Mouse (Mus musculus): ENCODE data around the gene Stxbp5l. TPM values are rescaled to one million over a fixed set of nuclear protein-coding genes. Genes with fewer than 3 reads are reported as not detected.
A peak's percentile ranks its signal among the peaks of the same experiment; 100 is the strongest.

Gene Stxbp5l
- polyA plus RNA-seq, 1 experiment from 2014 or later, result 0.08 TPM

GRCm38 (mm10) chr16:37389964-37390363, 5.2 kb upstream of the Stxbp5l start:
- no peaks in the 10 kb centered on the region for H3K9me3 ChIP-seq (ENCODE audit: control insufficient read depth, low read length)
- DNase-seq (ENCODE audit: low spot score) (no peak), ATAC-seq (ENCODE audit: insufficient number of reproducible peaks, low FRiP score, low TSS enrichment, low read depth) (no peak)
- no peaks in the 10 kb centered on the region for H3K36me3 ChIP-seq (ENCODE audit: control insufficient read depth, insufficient read depth, low read length)
- no peak overlapping the region for H3K4me2 ChIP-seq (ENCODE audit: low read depth, severe bottlenecking)
- H3K4me1 ChIP-seq (ENCODE audit: control insufficient read depth, insufficient read depth, low read length), result no peaks in the 10 kb centered on the region
- no peak overlapping the region for H3K9ac ChIP-seq (ENCODE audit: low read length)
- no peak overlapping the region for H3K4me3 ChIP-seq (ENCODE audit: low read depth, low read length)
- peaks cover 7% of the 10 kb centered on the region; the same call in 1 of the 2 replicates for H3K27me3 ChIP-seq (ENCODE audit: control insufficient read depth, insufficient read depth, low read length)
- no peak overlapping the region for H3K27ac ChIP-seq (replicated peaks; ENCODE audit: low read depth, low read length)

DNA sequence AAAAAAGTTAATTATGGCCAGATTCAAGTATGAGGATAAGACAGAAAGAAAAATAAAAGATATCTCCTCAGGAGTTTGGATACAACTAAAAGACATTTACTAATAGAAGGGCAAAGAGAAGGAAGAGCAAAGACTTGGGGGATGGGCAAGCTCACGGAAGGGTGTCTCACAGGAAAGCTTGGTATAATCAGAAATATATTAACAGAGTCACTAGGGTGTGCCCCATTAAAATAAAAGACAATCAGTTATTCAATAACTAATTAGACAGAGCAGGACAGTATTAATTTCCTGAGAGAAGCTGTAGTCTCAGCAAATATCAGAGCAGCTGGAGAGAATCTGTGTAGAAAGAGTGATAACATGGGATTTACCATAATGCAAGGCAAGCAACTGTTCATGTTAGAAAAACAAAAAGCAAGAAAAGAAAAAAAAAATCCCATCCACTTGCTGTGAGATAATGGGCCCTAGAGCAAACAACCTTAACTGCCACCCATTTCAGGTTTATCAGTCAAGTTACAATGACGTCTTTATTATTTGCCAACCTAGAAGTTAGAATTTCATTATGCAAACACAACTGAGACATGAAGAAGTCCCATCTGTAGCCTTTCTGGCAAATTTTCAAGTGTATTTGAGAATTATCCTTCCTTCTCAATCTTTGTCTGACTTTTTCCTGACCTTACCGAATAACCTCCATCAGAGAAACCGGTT, 4.6 kb upstream of the Stxbp5l start:
- ATAC-seq (ENCODE audit: insufficient number of reproducible peaks, low FRiP score, low TSS enrichment, low read depth), result no peak
- peaks cover 12% of the 10 kb centered on the region; the same call in 1 of the 2 replicates for H3K27me3 ChIP-seq (ENCODE audit: control insufficient read depth, insufficient read depth, low read length)
- 86% methylated on average over 4 of the region's 4 CpGs for WGBS

GRCm38 (mm10) chr16:37384369-37384768, 393 bp downstream of the Stxbp5l start:
- WGBS, result 0% methylated on average over 29 of the region's 30 CpGs
- no peak overlapping the region for H3K9ac ChIP-seq (ENCODE audit: low read length)
- H3K36me3 ChIP-seq (ENCODE audit: control insufficient read depth, insufficient read depth, low read length), result no peaks in the 10 kb centered on the region
- peak overlapping the region; percentile 41 for H3K4me3 ChIP-seq (ENCODE audit: low read depth, low read length)
- peaks cover 19% of the 10 kb centered on the region for H3K27me3 ChIP-seq (ENCODE audit: control insufficient read depth, insufficient read depth, low read length)
- H3K4me2 ChIP-seq (ENCODE audit: low read depth, severe bottlenecking), result peak overlapping the region; percentile 96
- H3K4me1 ChIP-seq (ENCODE audit: control insufficient read depth, insufficient read depth, low read length), result peaks cover 6% of the 10 kb centered on the region; the same call in 1 of the 2 replicates
- H3K9me3 ChIP-seq (ENCODE audit: control insufficient read depth, low read length), result no peaks in the 10 kb centered on the region
- peak; percentile 75 for ATAC-seq (ENCODE audit: insufficient number of reproducible peaks, low FRiP score, low TSS enrichment, low read depth)
- no peak for DNase-seq (ENCODE audit: low spot score)
- H3K27ac ChIP-seq (replicated peaks; ENCODE audit: low read depth, low read length), result no peak overlapping the region

More for the DNA sequence above, 4.6 kb upstream of the Stxbp5l start:
- peaks cover under 1% of the 10 kb centered on the region; the same call in 1 of the 2 replicates for H3K4me1 ChIP-seq (ENCODE audit: control insufficient read depth, insufficient read depth, low read length)
- no peak overlapping the region for H3K4me2 ChIP-seq (ENCODE audit: low read depth, severe bottlenecking)
- H3K9me3 ChIP-seq (ENCODE audit: control insufficient read depth, low read length), result no peaks in the 10 kb centered on the region
- no peaks in the 10 kb centered on the region for H3K36me3 ChIP-seq (ENCODE audit: control insufficient read depth, insufficient read depth, low read length)
- no peak overlapping the region for H3K4me3 ChIP-seq (ENCODE audit: low read depth, low read length)
- no peak overlapping the region for H3K27ac ChIP-seq (replicated peaks; ENCODE audit: low read depth, low read length)
- no peak overlapping the region for H3K9ac ChIP-seq (ENCODE audit: low read length)
- DNase-seq (ENCODE audit: low spot score), result no peak

- Histone ChIP-seq H3K36me3 (ENCODE audit: control insufficient read depth, insufficient read depth, low read length) (no peaks in the 10 kb centered on the region), H3K4me1 (ENCODE audit: control insufficient read depth, insufficient read depth, low read length) (peaks cover 6% of the 10 kb centered on the region; the same call in 1 of the 2 replicates), H3K27me3 (ENCODE audit: control insufficient read depth, insufficient read depth, low read length) (peaks cover 19% of the 10 kb centered on the region), H3K4me3 (ENCODE audit: low read depth, low read length) (no peak overlapping the region), H3K27ac (replicated peaks; ENCODE audit: low read depth, low read length) (no peak overlapping the region), H3K4me2 (ENCODE audit: low read depth, severe bottlenecking) (no peak overlapping the region), H3K9ac (ENCODE audit: low read length) (no peak overlapping the region), H3K9me3 (ENCODE audit: control insufficient read depth, low read length) (no peaks in the 10 kb centered on the region)
- no peak for ATAC-seq (ENCODE audit: insufficient number of reproducible peaks, low FRiP score, low TSS enrichment, low read depth)
- WGBS, result 53% methylated on average over 4 of the region's 4 CpGs
- DNase-seq (ENCODE audit: low spot score), result no peak
Measured at GRCm38 (mm10) chr16:37383426-37383825, 1.3 kb downstream of the Stxbp5l start.

DNA sequence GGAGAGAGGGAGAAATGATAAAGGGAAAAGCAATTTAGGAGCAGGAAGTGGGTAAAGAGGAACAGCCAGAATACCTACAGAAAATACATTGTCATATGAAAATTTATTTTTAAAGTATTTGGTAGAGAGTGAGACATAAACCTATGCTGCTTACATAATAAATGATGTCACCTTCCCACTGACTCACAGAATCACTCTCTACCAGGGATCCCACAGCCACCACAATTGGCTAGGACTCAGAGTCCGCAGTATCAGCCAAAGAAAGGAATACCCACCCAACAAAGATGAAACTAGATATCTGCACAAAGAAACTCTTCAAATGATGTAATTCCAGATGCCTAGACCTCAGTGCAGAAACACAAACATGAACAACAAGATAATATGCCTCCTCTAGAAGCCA, 12.0 kb downstream of the Stxbp5l start:
- Histone ChIP-seq H3K27ac (replicated peaks; ENCODE audit: low read depth, low read length) (no peak overlapping the region), H3K4me2 (ENCODE audit: low read depth, severe bottlenecking) (no peak overlapping the region), H3K4me1 (ENCODE audit: control insufficient read depth, insufficient read depth, low read length) (no peaks in the 10 kb centered on the region), H3K4me3 (ENCODE audit: low read depth, low read length) (no peak overlapping the region), H3K9ac (ENCODE audit: low read length) (no peak overlapping the region), H3K9me3 (ENCODE audit: control insufficient read depth, low read length) (no peaks in the 10 kb centered on the region), H3K36me3 (ENCODE audit: control insufficient read depth, insufficient read depth, low read length) (no peaks in the 10 kb centered on the region), H3K27me3 (ENCODE audit: control insufficient read depth, insufficient read depth, low read length) (no peaks in the 10 kb centered on the region)
- no peak for ATAC-seq (ENCODE audit: insufficient number of reproducible peaks, low FRiP score, low TSS enrichment, low read depth)
- DNase-seq (ENCODE audit: low spot score), result no peak
- 88% methylated on average over 1 of the region's 1 CpGs for WGBS

DNA sequence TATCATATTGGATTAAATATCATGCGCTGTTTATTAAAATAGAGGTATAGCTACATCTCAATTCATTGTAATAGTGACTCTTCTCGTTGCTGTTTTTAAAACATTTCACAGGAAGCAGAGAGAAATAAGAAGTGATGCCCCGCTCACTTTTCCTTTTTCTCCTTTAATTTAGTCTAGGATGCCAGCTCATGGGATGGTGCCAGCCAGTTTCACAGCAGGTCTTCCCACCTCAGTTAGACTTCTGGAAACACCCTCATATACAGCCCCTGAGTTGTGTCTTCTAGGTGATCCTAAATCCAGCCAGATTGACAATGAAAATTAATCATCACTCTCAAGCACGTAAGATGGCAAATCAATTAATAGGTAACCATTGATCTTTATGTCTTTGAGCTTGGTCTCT, 17.3 kb downstream of the Stxbp5l start:
- Histone ChIP-seq H3K4me3 (ENCODE audit: low read depth, low read length) (no peak overlapping the region), H3K9ac (ENCODE audit: low read length) (no peak overlapping the region), H3K27me3 (ENCODE audit: control insufficient read depth, insufficient read depth, low read length) (no peaks in the 10 kb centered on the region), H3K36me3 (ENCODE audit: control insufficient read depth, insufficient read depth, low read length) (no peaks in the 10 kb centered on the region), H3K4me1 (ENCODE audit: control insufficient read depth, insufficient read depth, low read length) (no peaks in the 10 kb centered on the region), H3K27ac (replicated peaks; ENCODE audit: low read depth, low read length) (no peak overlapping the region), H3K9me3 (ENCODE audit: control insufficient read depth, low read length) (no peaks in the 10 kb centered on the region), H3K4me2 (ENCODE audit: low read depth, severe bottlenecking) (no peak overlapping the region)
- ATAC-seq (ENCODE audit: insufficient number of reproducible peaks, low FRiP score, low TSS enrichment, low read depth) (no peak), DNase-seq (ENCODE audit: low spot score) (no peak)
- WGBS, result 83% methylated on average over 4 of the region's 4 CpGs

- ATAC-seq (ENCODE audit: insufficient number of reproducible peaks, low FRiP score, low TSS enrichment, low read depth) (no peak), DNase-seq (ENCODE audit: low spot score) (no peak)
- Histone ChIP-seq H3K27ac (replicated peaks; ENCODE audit: low read depth, low read length) (no peak overlapping the region), H3K36me3 (ENCODE audit: control insufficient read depth, insufficient read depth, low read length) (no peaks in the 10 kb centered on the region), H3K9ac (ENCODE audit: low read length) (no peak overlapping the region), H3K27me3 (ENCODE audit: control insufficient read depth, insufficient read depth, low read length) (no peaks in the 10 kb centered on the region), H3K4me3 (ENCODE audit: low read depth, low read length) (no peak overlapping the region), H3K9me3 (ENCODE audit: control insufficient read depth, low read length) (no peaks in the 10 kb centered on the region), H3K4me2 (ENCODE audit: low read depth, severe bottlenecking) (no peak overlapping the region), H3K4me1 (ENCODE audit: control insufficient read depth, insufficient read depth, low read length) (no peaks in the 10 kb centered on the region)
- 82% methylated on average over 2 of the region's 2 CpGs for WGBS
Measured at GRCm38 (mm10) chr16:37363958-37364357, 20.8 kb downstream of the Stxbp5l start.

DNA sequence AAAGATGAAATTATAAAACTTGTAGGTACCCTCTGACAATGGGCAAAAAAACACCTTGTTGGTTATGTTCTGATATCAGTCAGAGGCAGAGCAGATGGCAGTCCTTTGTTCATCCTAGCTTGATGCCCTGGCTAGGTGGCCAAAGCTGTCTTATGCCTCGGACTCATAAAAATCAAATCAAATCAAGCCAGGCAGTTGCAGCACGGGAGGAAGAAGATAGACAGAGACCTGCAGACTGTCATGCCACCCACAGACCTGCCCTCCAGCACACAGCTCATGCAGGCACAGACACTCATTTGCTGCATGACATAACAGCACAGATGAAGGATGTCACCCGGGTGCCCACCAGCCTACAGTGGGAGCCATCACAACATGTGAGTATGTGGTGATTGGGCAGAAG, 29.1 kb downstream of the Stxbp5l start:
- no peaks in the 10 kb centered on the region for H3K27me3 ChIP-seq (ENCODE audit: control insufficient read depth, insufficient read depth, low read length)
- H3K27ac ChIP-seq (replicated peaks; ENCODE audit: low read depth, low read length), result no peak overlapping the region
- no peaks in the 10 kb centered on the region for H3K36me3 ChIP-seq (ENCODE audit: control insufficient read depth, insufficient read depth, low read length)
- DNase-seq (ENCODE audit: low spot score) (no peak), ATAC-seq (ENCODE audit: insufficient number of reproducible peaks, low FRiP score, low TSS enrichment, low read depth) (no peak)
- 82% methylated on average over 3 of the region's 3 CpGs for WGBS
- H3K4me3 ChIP-seq (ENCODE audit: low read depth, low read length), result no peak overlapping the region
- H3K4me1 ChIP-seq (ENCODE audit: control insufficient read depth, insufficient read depth, low read length), result no peaks in the 10 kb centered on the region
- H3K9ac ChIP-seq (ENCODE audit: low read length), result no peak overlapping the region
- no peak overlapping the region for H3K4me2 ChIP-seq (ENCODE audit: low read depth, severe bottlenecking)
- H3K9me3 ChIP-seq (ENCODE audit: control insufficient read depth, low read length), result no peaks in the 10 kb centered on the region

GRCm38 (mm10) chr16:37347092-37347491, 37.7 kb downstream of the Stxbp5l start:
- no peak overlapping the region for H3K4me3 ChIP-seq (ENCODE audit: low read depth, low read length)
- 20% methylated on average over 3 of the region's 3 CpGs for WGBS
- no peaks in the 10 kb centered on the region for H3K4me1 ChIP-seq (ENCODE audit: control insufficient read depth, insufficient read depth, low read length)
- H3K4me2 ChIP-seq (ENCODE audit: low read depth, severe bottlenecking), result no peak overlapping the region
- H3K27me3 ChIP-seq (ENCODE audit: control insufficient read depth, insufficient read depth, low read length), result no peaks in the 10 kb centered on the region
- H3K9me3 ChIP-seq (ENCODE audit: control insufficient read depth, low read length), result no peaks in the 10 kb centered on the region
- no peak overlapping the region for H3K9ac ChIP-seq (ENCODE audit: low read length)
- ATAC-seq (ENCODE audit: insufficient number of reproducible peaks, low FRiP score, low TSS enrichment, low read depth), result no peak
- H3K36me3 ChIP-seq (ENCODE audit: control insufficient read depth, insufficient read depth, low read length), result no peaks in the 10 kb centered on the region
- no peak for DNase-seq (ENCODE audit: low spot score)
- H3K27ac ChIP-seq (replicated peaks; ENCODE audit: low read depth, low read length), result no peak overlapping the region
